Comparison of ENCODE assay signal across 27 mouse cellular contexts in genomic region chr10:62575001-62575400, GRCm38 (mm10).
"Had no signal": no experiment of that assay in that cellular context is flagged by ENCODE, and none has a peak within 500 bp of the region (broad histone marks: within the 10 kb centered on the region; RNA-seq: fewer than 3 reads in every experiment).

No protein-coding gene starts in this region.

- H3K9ac ChIP-seq: embryonic facial prominence, embryonic 12.5 days; embryonic facial prominence, embryonic 13.5 days; embryonic facial prominence, embryonic 15.5 days; forebrain, embryonic 12.5 days; forebrain, embryonic 13.5 days; forebrain, embryonic 15.5 days; forebrain, postnatal 0 days had no signal

- H3K4me2 ChIP-seq: embryonic facial prominence, embryonic 12.5 days; embryonic facial prominence, embryonic 13.5 days; embryonic facial prominence, embryonic 15.5 days; forebrain, embryonic 12.5 days; forebrain, embryonic 13.5 days; forebrain, embryonic 15.5 days had no signal

- H3K4me3 ChIP-seq: embryonic facial prominence, embryonic 10.5 days; embryonic facial prominence, embryonic 12.5 days; embryonic facial prominence, embryonic 13.5 days; embryonic facial prominence, embryonic 15.5 days; erythroblast, embryonic 14.5 days; forebrain, embryonic 10.5 days; forebrain, embryonic 12.5 days; forebrain, embryonic 13.5 days; forebrain, embryonic 15.5 days; gastrocnemius, adult 2 months; heart, adult 2 months had no signal

- DNase-seq: cerebellum, adult 8-10 months; cerebellum, adult 9-10 months; cerebellum, adult 9-11 months; cerebellum, postnatal 10 days; cerebellum, postnatal 14 days; cerebellum, postnatal 25 days; cerebellum, postnatal 36 days; embryo, embryonic 11 days; forebrain, postnatal 0 days; gastrocnemius, adult 2 months; gastrocnemius, postnatal 10 days; gastrocnemius, postnatal 14 days; gastrocnemius, postnatal 25 days; gastrocnemius, postnatal 36 days; heart, adult 18-20 months; heart, adult 2 months had no signal

- H3K9me3 ChIP-seq: embryonic facial prominence, embryonic 10.5 days; embryonic facial prominence, embryonic 12.5 days; embryonic facial prominence, embryonic 13.5 days; embryonic facial prominence, embryonic 15.5 days; forebrain, embryonic 10.5 days; forebrain, embryonic 12.5 days; forebrain, embryonic 13.5 days; forebrain, embryonic 15.5 days had no signal

- H3K27ac ChIP-seq: embryonic facial prominence, embryonic 10.5 days; embryonic facial prominence, embryonic 12.5 days; embryonic facial prominence, embryonic 13.5 days; embryonic facial prominence, embryonic 15.5 days; forebrain, embryonic 10.5 days; forebrain, embryonic 12.5 days; forebrain, embryonic 13.5 days; forebrain, embryonic 15.5 days; gastrocnemius, adult 2 months; heart, adult 2 months had no signal

- H3K27me3 ChIP-seq: embryonic facial prominence, embryonic 12.5 days; embryonic facial prominence, embryonic 13.5 days; embryonic facial prominence, embryonic 15.5 days; forebrain, embryonic 12.5 days; forebrain, embryonic 13.5 days; forebrain, embryonic 15.5 days had no signal

- ATAC-seq: forebrain, embryonic 13.5 days; forebrain, embryonic 14.5 days; forebrain, embryonic 15.5 days; forebrain, embryonic 16.5 days; forebrain, postnatal 0 days had no signal
